Mouse (Mus musculus) intestine, postnatal 0 days (tissue): ENCODE measurements around the gene Hoxb4. TPM values are rescaled to one million over a fixed set of nuclear protein-coding genes. Genes with fewer than 3 reads are reported as not detected.
A peak's percentile ranks its signal among the peaks of the same experiment; 100 is the strongest.

Experiments used
- ATAC-seq: fragments of 200-750 bp; cut with Nextera tagmentation; 2 replicates; pipeline ENCODE4 v1.8.0; 2017; ENCODE audit warnings: mild to moderate bottlenecking, moderate TSS enrichment, moderate library complexity
- H3K27ac ChIP-seq: fragments of 300-500 bp; sonication (generic); 2 replicates; pipeline ENCODE4 v1.5.1; 2014; ENCODE audit warnings: mild to moderate bottlenecking, low read depth, low read length, moderate library complexity
- H3K27me3 ChIP-seq: fragments of 300-500 bp; sonication (generic); replicated peaks from 2 replicates; pipeline ENCODE4 v1.6.1; 2014; ENCODE audit warnings: low read length, mixed read lengths; ENCODE audit not compliant: control insufficient read depth, insufficient read depth
- H3K36me3 ChIP-seq: fragments of 300-500 bp; sonication (generic); 2 replicates; pipeline ENCODE4 v1.6.1; 2014; ENCODE audit warnings: mild to moderate bottlenecking, moderate library complexity; ENCODE audit not compliant: control insufficient read depth, insufficient read depth
- H3K4me1 ChIP-seq: fragments of 300-500 bp; sonication (generic); replicated peaks from 2 replicates; pipeline ENCODE4 v1.6.1; 2014; ENCODE audit warnings: antibody characterized with exemption, low read length, mixed read lengths; ENCODE audit not compliant: control insufficient read depth, insufficient read depth
- H3K4me2 ChIP-seq: fragments of 300-500 bp; sonication (generic); replicated peaks from 2 replicates; pipeline ENCODE4 v1.6.1; 2014; ENCODE audit warnings: low read depth, mild to moderate bottlenecking, moderate library complexity
- H3K4me3 ChIP-seq: fragments of 300-500 bp; sonication (generic); 2 replicates; pipeline ENCODE4 v1.5.1; 2014; ENCODE audit warnings: low read depth, low read length
- H3K9ac ChIP-seq: fragments of 300-500 bp; sonication (generic); 2 replicates; pipeline ENCODE4 v1.6.1; 2014; ENCODE audit warnings: mild to moderate bottlenecking, low read depth, low read length
- H3K9me3 ChIP-seq: fragments of 300-500 bp; sonication (generic); 2 replicates; pipeline ENCODE4 v1.6.1; 2016; ENCODE audit warnings: mixed run types; ENCODE audit not compliant: control insufficient read depth
- CTCF ChIP-seq: sonication (generic); IDR thresholded peaks from 2 replicates; pipeline ENCODE4 v1.5.1; 2016; ENCODE audit warnings: low read depth, mild to moderate bottlenecking, control low read depth, antibody characterized with exemption, moderate library complexity
- WGBS: fragments of 180-500 bp; shearing (Covaris S2); extraction: QIAGEN DNeasy Blood & Tissue Kit; methylation state at CpG from one replicate; pipeline ENCODE4 v1.1.7; 2014; 5-methylcytosine and 5-hydroxymethylcytosine counted together
- polyA plus RNA-seq: library from polyadenylated mRNA; unstranded; fragments of >200 nt; fragmentation: Nextera tagmentation; extraction: Ambion mirVana; gene quantifications from 2 replicates; pipeline ENCODE4 v1.2.1, GENCODE M21; 2015

Gene Hoxb4
- polyA plus RNA-seq, 1 experiment from 2014 or later, result 1.1 TPM

DNA sequence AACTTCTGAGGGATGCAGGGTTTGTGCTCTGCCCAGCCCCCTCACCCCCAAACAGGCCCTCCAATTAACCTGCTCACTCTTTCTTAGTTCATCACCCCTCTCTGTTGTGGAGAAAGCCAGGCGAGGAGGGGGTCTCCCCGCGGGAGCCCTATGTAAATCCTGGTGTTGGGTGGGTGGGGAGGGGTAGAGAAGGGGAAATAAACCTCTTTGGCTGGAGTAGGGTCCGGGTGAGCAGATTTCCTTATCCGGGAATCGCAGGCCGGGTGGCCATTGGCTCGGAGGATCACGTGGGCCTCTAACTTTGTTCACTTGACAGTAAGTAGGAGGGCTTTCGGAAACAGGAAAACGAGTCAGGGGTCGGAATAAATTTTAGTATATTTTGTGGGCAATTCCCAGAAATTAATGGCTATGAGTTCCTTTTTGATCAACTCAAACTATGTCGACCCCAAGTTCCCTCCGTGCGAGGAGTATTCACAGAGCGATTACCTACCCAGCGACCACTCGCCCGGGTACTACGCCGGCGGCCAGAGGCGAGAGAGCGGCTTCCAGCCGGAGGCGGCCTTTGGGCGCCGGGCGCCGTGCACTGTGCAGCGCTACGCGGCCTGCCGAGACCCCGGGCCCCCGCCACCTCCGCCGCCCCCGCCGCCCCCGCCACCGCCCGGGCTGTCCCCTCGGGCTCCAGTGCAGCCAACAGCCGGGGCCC is 452 bp downstream of the Hoxb4 start:
- Histone ChIP-seq H3K4me1 (no peaks in the 10 kb centered on the region), H3K27me3 (peaks cover 37% of the 10 kb centered on the region; the same call in 1 of the 2 replicates), H3K36me3 (no peaks in the 10 kb centered on the region), H3K27ac (peak overlapping the region; percentile 94), H3K4me3 (peak overlapping the region; percentile 59), H3K9ac (peak overlapping the region; percentile 69), H3K9me3 (no peaks in the 10 kb centered on the region), H3K4me2 (peak overlapping the region; percentile 83)
- TF ChIP-seq CTCF, result no peak
- ATAC-seq, result peak; percentile 60
- under 1% methylated on average over 35 of the region's 45 CpGs for WGBS

DNA sequence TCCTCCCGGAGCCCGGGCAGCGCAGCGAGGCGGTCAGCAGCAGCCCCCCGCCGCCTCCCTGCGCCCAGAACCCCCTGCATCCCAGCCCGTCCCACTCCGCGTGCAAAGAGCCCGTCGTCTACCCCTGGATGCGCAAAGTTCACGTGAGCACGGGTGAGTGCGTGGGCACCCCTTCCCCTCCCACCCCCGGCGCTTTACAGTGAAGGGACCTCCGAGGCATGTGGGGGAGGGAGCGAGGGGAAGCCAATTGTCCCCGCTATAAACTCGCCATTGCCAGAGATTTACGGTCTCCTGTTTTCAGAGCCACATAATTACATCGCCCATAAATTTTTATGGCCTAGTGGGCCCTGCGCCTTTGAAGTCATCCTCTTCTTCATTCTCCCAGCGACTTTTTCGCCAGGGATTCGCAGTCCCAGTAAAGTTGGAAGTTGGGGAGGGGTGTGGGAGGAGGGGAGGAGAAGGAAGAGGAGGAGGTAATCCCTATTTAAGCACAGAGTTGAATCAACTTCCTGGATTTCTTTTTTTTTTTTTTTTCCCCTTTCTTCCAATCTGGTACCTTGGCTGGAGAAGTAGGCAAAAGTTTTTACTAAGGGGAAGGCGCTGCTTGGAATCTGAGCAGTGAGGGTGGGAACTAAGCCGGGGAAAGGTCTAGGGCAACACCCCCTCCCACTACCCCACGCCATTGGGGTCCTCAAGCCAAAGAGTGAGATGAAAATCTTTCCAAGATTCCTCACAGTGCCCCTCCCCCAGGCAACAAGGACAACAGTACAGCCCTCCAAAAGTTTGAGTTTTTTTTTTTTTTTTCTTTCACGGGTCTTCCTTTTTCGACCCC is 1.2 kb downstream of the Hoxb4 start:
- ATAC-seq, result peak; percentile 26
- H3K4me1 ChIP-seq, result no peaks in the 10 kb centered on the region
- peak overlapping the region; percentile 59 for H3K4me3 ChIP-seq
- no peaks in the 10 kb centered on the region for H3K36me3 ChIP-seq
- peak overlapping the region; percentile 94 for H3K27ac ChIP-seq
- H3K9ac ChIP-seq, result peak overlapping the region; percentile 69
- TF ChIP-seq CTCF, result no peak
- H3K9me3 ChIP-seq, result no peaks in the 10 kb centered on the region
- H3K27me3 ChIP-seq, result peaks cover 29% of the 10 kb centered on the region; the same call in 1 of the 2 replicates
- WGBS, result under 1% methylated on average over 29 of the region's 34 CpGs
- peak overlapping the region; percentile 83 for H3K4me2 ChIP-seq

DNA sequence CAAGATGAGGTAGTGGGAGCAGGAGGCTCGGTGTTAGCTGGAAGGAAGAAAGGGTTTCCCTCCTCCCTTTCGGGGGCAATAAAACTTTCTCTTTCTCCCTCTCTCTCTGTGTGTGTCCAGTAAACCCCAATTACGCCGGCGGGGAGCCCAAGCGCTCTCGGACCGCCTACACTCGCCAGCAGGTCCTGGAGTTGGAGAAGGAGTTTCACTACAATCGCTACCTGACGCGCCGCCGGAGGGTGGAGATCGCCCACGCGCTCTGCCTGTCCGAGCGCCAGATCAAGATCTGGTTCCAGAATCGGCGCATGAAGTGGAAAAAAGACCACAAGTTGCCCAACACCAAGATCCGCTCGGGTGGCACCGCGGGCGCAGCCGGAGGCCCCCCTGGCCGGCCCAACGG is 1.8 kb downstream of the Hoxb4 start:
- no peaks in the 10 kb centered on the region for H3K36me3 ChIP-seq
- H3K9me3 ChIP-seq, result no peaks in the 10 kb centered on the region
- peak overlapping the region; percentile 83 for H3K4me2 ChIP-seq
- ATAC-seq, result no peak
- WGBS, result 2% methylated on average over 29 of the region's 29 CpGs
- peak overlapping the region; percentile 94 for H3K27ac ChIP-seq
- no peaks in the 10 kb centered on the region for H3K4me1 ChIP-seq
- no peak for TF ChIP-seq CTCF
- peaks cover 28% of the 10 kb centered on the region; the same call in 1 of the 2 replicates for H3K27me3 ChIP-seq
- peak overlapping the region; percentile 59 for H3K4me3 ChIP-seq
- H3K9ac ChIP-seq, result peak overlapping the region; percentile 69

DNA sequence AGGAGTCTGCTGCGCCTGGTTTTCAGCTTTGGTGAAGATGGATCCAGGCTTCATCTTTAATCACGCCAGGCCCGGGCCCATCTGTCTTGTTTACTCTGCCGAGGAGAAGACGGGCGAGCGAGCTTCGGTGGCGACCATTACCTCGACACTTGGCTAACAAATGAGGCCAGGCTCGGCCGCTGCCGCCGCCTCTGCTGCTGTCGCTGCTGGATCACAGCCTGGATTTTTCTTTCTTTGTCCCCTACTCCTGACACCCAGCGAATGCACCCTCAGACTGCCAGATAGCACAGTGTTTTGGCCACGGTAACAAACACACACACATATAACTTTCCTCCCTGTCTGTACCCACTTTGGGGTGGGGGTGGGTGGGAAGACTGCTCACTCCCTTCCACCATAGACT is 2.6 kb downstream of the Hoxb4 start:
- H3K27ac ChIP-seq, result peak overlapping the region; percentile 37; the same call in 1 of the 2 replicates
- WGBS, result 26% methylated on average over 17 of the region's 17 CpGs
- H3K9ac ChIP-seq, result peak overlapping the region; percentile 22; the same call in 1 of the 2 replicates
- peak overlapping the region; percentile 83 for H3K4me2 ChIP-seq
- no peaks in the 10 kb centered on the region for H3K4me1 ChIP-seq
- H3K36me3 ChIP-seq, result no peaks in the 10 kb centered on the region
- H3K9me3 ChIP-seq, result no peaks in the 10 kb centered on the region
- ATAC-seq, result no peak
- peak overlapping the region; percentile 59 for H3K4me3 ChIP-seq
- no peak for TF ChIP-seq CTCF
- H3K27me3 ChIP-seq, result peaks cover 29% of the 10 kb centered on the region

DNA sequence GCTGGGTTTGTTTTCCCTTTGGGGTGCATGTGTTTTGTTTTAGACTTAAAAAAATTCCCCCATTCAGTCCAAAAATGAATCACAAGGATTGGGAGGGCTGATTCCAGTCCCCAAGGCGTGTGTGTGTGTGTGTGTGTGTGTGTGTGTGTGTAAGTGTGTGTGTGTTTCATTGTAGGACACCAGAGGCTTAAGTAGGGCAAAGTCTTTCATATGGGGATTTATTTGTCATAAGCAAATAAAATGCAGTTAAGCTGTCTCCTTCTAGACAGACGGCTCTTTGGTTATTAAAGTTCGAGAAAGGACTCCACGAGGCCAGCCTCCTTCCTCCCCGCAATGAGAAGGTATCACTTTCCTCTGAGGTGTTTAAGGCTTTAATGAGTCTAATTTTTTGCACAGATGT is 3.8 kb downstream of the Hoxb4 start:
- peak overlapping the region; percentile 36; the same call in 1 of the 2 replicates for H3K27ac ChIP-seq

DNA sequence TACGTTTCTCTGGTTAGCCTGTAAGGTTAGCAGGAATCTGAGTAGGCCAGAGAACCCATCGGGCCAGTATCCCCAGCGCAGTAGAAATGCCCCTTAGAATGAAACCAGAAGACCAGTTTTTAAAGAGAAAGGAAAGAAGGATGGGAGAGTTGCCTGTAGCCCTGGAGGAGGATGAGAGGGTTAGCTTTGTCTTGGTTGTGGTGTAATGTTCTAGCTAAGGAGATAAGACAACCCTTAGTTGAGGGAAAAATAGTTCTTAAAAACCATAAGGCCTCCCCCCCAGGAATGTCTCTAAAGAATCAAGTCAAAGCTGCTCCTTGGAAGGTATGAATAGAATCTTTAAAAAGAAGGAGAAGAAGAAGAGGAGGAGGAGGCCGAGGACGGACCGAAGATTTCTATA is 4.7 kb downstream of the Hoxb4 start:
- ATAC-seq, result no peak
- 40% methylated on average over 6 of the region's 6 CpGs for WGBS
- TF ChIP-seq CTCF, result no peak
- Histone ChIP-seq H3K36me3 (no peaks in the 10 kb centered on the region), H3K9ac (0 out of 2 replicates have a peak overlapping the region, but pooled peaks have one; percentile 13), H3K4me3 (peak overlapping the region; percentile 9; the same call in 1 of the 2 replicates), H3K4me1 (no peaks in the 10 kb centered on the region), H3K4me2 (peak overlapping the region; percentile 83), H3K9me3 (no peaks in the 10 kb centered on the region), H3K27ac (peak overlapping the region; percentile 36; the same call in 1 of the 2 replicates), H3K27me3 (peaks cover 23% of the 10 kb centered on the region)

More for the DNA sequence above, 3.8 kb downstream of the Hoxb4 start:
- Histone ChIP-seq H3K27me3 (peaks cover 24% of the 10 kb centered on the region), H3K4me2 (peak overlapping the region; percentile 83), H3K9me3 (no peaks in the 10 kb centered on the region), H3K9ac (peak overlapping the region; percentile 5; the same call in 1 of the 2 replicates), H3K36me3 (no peaks in the 10 kb centered on the region), H3K4me3 (0 out of 2 replicates have a peak overlapping the region, but pooled peaks have one; percentile 9), H3K4me1 (no peaks in the 10 kb centered on the region)
- WGBS, result 30% methylated on average over 5 of the region's 5 CpGs
- TF ChIP-seq CTCF, result no peak
- no peak for ATAC-seq
